ENCODE assay signal across 9 mouse cellular contexts in genomic region chr11:114447461-114447847, GRCm38 (mm10).
DNase-seq lines count a peak whose midpoint lies in the region; ATAC-seq and TF ChIP-seq lines count a peak whose summit lies in the region.
"Had no signal": no experiment of that assay in that cellular context is flagged by ENCODE, and none has a peak within 500 bp of the region (broad histone marks: within the 10 kb centered on the region; RNA-seq: fewer than 3 reads in every experiment).

No protein-coding gene starts in this region.

- TF ChIP-seq EP300 in MEL (IDR thresholded peaks at IDR 0.05; ENCODE audit: low read depth in 1 of 2, low read length in 2 of 2) = no peak

- no peak overlapping the region for H3K9ac ChIP-seq in hindbrain, embryonic 13.5 days
- peak overlapping the region; percentile 73 for H3K9ac ChIP-seq in MEL (ENCODE audit: control insufficient read depth, low read depth, low read length, poor library complexity, severe bottlenecking)
- H3K9ac ChIP-seq in embryonic facial prominence, embryonic 12.5 days = no peak overlapping the region
- H3K9ac ChIP-seq in liver, embryonic 12.5 days = no peak overlapping the region

- H3K4me2 ChIP-seq in hindbrain, embryonic 13.5 days = no peak overlapping the region
- peak overlapping the region; percentile 57 for H3K4me2 ChIP-seq in embryonic facial prominence, embryonic 12.5 days (replicated peaks)
- H3K4me2 ChIP-seq in liver, embryonic 12.5 days = peak overlapping the region; percentile 69

- no peak for DNase-seq in hindbrain, embryonic 10.5 days (ENCODE audit: low spot score)
- peak; percentile 58 for DNase-seq in MEL (ENCODE audit: low read depth, low spot score)
- no peak for DNase-seq in ovary, adult 18-20 months (ENCODE audit: low spot score)
- DNase-seq: gastrocnemius, postnatal 36 days had no signal

- no peaks in the 10 kb centered on the region for H3K9me3 ChIP-seq in hindbrain, embryonic 13.5 days
- no peaks in the 10 kb centered on the region for H3K9me3 ChIP-seq in hindbrain, embryonic 10.5 days
- H3K9me3 ChIP-seq in MEL (replicated peaks; ENCODE audit: insufficient read depth, low read length) = no peaks in the 10 kb centered on the region
- H3K9me3 ChIP-seq in embryonic facial prominence, embryonic 12.5 days = no peaks in the 10 kb centered on the region
- H3K9me3 ChIP-seq in liver, embryonic 12.5 days (replicated peaks) = no peaks in the 10 kb centered on the region

- no peak for TF ChIP-seq RAD21 in MEL (IDR thresholded peaks at IDR 0.05; ENCODE audit: low read depth, low read length)

- 0 out of 2 replicates have a peak, but pooled peaks cover 3% of the 10 kb centered on the region for H3K27me3 ChIP-seq in hindbrain, embryonic 13.5 days
- peaks cover 27% of the 10 kb centered on the region for H3K27me3 ChIP-seq in hindbrain, embryonic 10.5 days (ENCODE audit: insufficient read depth, poor library complexity, severe bottlenecking)
- H3K27me3 ChIP-seq in MEL (ENCODE audit: control insufficient read depth in 1 of 2, insufficient read depth in 2 of 2, low read length in 2 of 2) = no peaks in the 10 kb centered on the region
- no peaks in the 10 kb centered on the region; the same call in 1 of the 2 replicates for H3K27me3 ChIP-seq in embryonic facial prominence, embryonic 12.5 days
- H3K27me3 ChIP-seq in liver, embryonic 12.5 days (replicated peaks) = peaks cover 6% of the 10 kb centered on the region; the same call in 1 of the 2 replicates

- no peak overlapping the region for H3K4me3 ChIP-seq in hindbrain, embryonic 13.5 days
- no peak overlapping the region for H3K4me3 ChIP-seq in hindbrain, embryonic 10.5 days
- peak overlapping the region; percentile 44 to 61 for H3K4me3 ChIP-seq in MEL (ENCODE audit: control insufficient read depth in 1 of 2, insufficient read depth in 1 of 2, low read depth in 2 of 2, low read length in 2 of 2)
- no peak overlapping the region for H3K4me3 ChIP-seq in embryonic facial prominence, embryonic 12.5 days
- no peak overlapping the region for H3K4me3 ChIP-seq in liver, embryonic 12.5 days
- H3K4me3 ChIP-seq: left cerebral cortex, adult 2 months had no signal

- WGBS in hindbrain, embryonic 13.5 days = 91% methylated on average over 5 of the region's 5 CpGs
- WGBS in hindbrain, embryonic 10.5 days = 88% methylated on average over 5 of the region's 5 CpGs
- WGBS in embryonic facial prominence, embryonic 12.5 days = 84% methylated on average over 5 of the region's 5 CpGs
- WGBS in liver, embryonic 12.5 days (ENCODE audit: insufficient replicate concordance) = 70% methylated on average over 5 of the region's 5 CpGs

- no peak for TF ChIP-seq CTCF in MEL (IDR thresholded peaks at IDR 0.05 in 2 of 3, conservative IDR thresholded peaks at IDR 0.05 in 1 of 3; ENCODE audit: control insufficient read depth in 1 of 3, insufficient read depth in 1 of 3, low read depth in 2 of 3, low read length in 3 of 3, poor library complexity in 1 of 3, severe bottlenecking in 1 of 3)

- no peak for ATAC-seq in hindbrain, embryonic 13.5 days (ENCODE audit: low FRiP score)
- no peak for ATAC-seq in embryonic facial prominence, embryonic 12.5 days (ENCODE audit: insufficient number of reproducible peaks, insufficient read depth, low FRiP score, low TSS enrichment)
- no peak for ATAC-seq in liver, embryonic 12.5 days
- ATAC-seq in granulocyte monocyte progenitor cell, adult 5-6 weeks (replicated peaks; ENCODE audit: poor library complexity, severe bottlenecking) = no peak

- peak overlapping the region; percentile 13; the same call in 1 of the 2 replicates for H3K27ac ChIP-seq in hindbrain, embryonic 13.5 days
- no peak overlapping the region for H3K27ac ChIP-seq in hindbrain, embryonic 10.5 days
- peak overlapping the region; percentile 99 for H3K27ac ChIP-seq in MEL (ENCODE audit: control insufficient read depth, low read depth, low read length)
- no peak overlapping the region for H3K27ac ChIP-seq in embryonic facial prominence, embryonic 12.5 days
- H3K27ac ChIP-seq in liver, embryonic 12.5 days = peak overlapping the region; percentile 76
- H3K27ac ChIP-seq: left cerebral cortex, adult 2 months had no signal

- H3K4me1 ChIP-seq in hindbrain, embryonic 13.5 days (replicated peaks) = peaks cover 48% of the 10 kb centered on the region
- peaks cover 39% of the 10 kb centered on the region for H3K4me1 ChIP-seq in hindbrain, embryonic 10.5 days (replicated peaks)
- H3K4me1 ChIP-seq in MEL (ENCODE audit: control insufficient read depth in 1 of 2, insufficient read depth in 2 of 2, low read length in 2 of 2) = peaks cover 5 to 17% of the 10 kb centered on the region in 2 experiments; a peak in 3 of 4 replicates
- H3K4me1 ChIP-seq in embryonic facial prominence, embryonic 12.5 days = peaks cover 30% of the 10 kb centered on the region
- H3K4me1 ChIP-seq in liver, embryonic 12.5 days = peaks cover 33% of the 10 kb centered on the region

- no peaks in the 10 kb centered on the region; the same call in 1 of the 2 replicates for H3K79me2 ChIP-seq in MEL (ENCODE audit: control insufficient read depth, insufficient read depth, low read length, poor library complexity)

- no peaks in the 10 kb centered on the region for H3K36me3 ChIP-seq in hindbrain, embryonic 13.5 days
- H3K36me3 ChIP-seq in hindbrain, embryonic 10.5 days = no peaks in the 10 kb centered on the region
- peaks cover 0 to 6% of the 10 kb centered on the region in 2 experiments; a peak in 1 of 4 replicates for H3K36me3 ChIP-seq in MEL (ENCODE audit: control insufficient read depth in 1 of 2, insufficient read depth in 2 of 2, low read length in 2 of 2)
- H3K36me3 ChIP-seq in embryonic facial prominence, embryonic 12.5 days = no peaks in the 10 kb centered on the region
- no peaks in the 10 kb centered on the region for H3K36me3 ChIP-seq in liver, embryonic 12.5 days

- TF ChIP-seq POLR2A in MEL (IDR thresholded peaks at IDR 0.05; ENCODE audit: control insufficient read depth in 1 of 2, insufficient read depth in 1 of 2, low read depth in 1 of 2, low read length in 2 of 2, poor library complexity in 1 of 2) = no peak

TF ChIP-seq in MEL, 35 proteins besides CTCF, POLR2A, EP300 and RAD21:
- TF ChIP-seq E2F4 (IDR thresholded peaks at IDR 0.05; ENCODE audit: borderline replicate concordance, low read depth, low read length) = 0 out of 2 replicates have a peak, but pooled peaks have one; percentile 4
- no peak for TF ChIP-seq GABPA (IDR thresholded peaks at IDR 0.05; ENCODE audit: low read depth, low read length)

Comparison
In these comparisons a context has a peak if more than half of its experiments do, and no peak if none do; other contexts are left out.
1. H3K27ac ChIP-seq: peak in hindbrain, embryonic 13.5 days (single experiment), MEL (single experiment) and liver, embryonic 12.5 days (single experiment); none in hindbrain, embryonic 10.5 days (single experiment) and embryonic facial prominence, embryonic 12.5 days (single experiment).
2. H3K4me3 ChIP-seq: peak in MEL (2 of 2); none in hindbrain, embryonic 13.5 days (single experiment), hindbrain, embryonic 10.5 days (single experiment), embryonic facial prominence, embryonic 12.5 days (single experiment) and liver, embryonic 12.5 days (single experiment).